Mouse (Mus musculus) megakaryocyte, embryonic 14.5 days (primary cell): ENCODE measurements around the gene Pycr1.

ENCODE experiments used
- FLI1 ChIP-seq: IDR thresholded peaks from 2 replicates; pipeline ENCODE4 v1.6.1; 2012; ENCODE audit warnings: low read length, inconsistent platforms, mixed read lengths
- GATA1 ChIP-seq: IDR thresholded peaks from 3 replicates; pipeline ENCODE4 v1.6.1; 2012; ENCODE audit warnings: mixed read lengths, low read length, inconsistent platforms, borderline replicate concordance

- TF ChIP-seq GATA1, result no peak
- TF ChIP-seq FLI1, result no peak
Measured at GRCm38 (mm10) chr11:120610477-120611046, 33.0 kb downstream of the Pycr1 start.
